Mouse (Mus musculus): ENCODE data around the gene Cyth1.

DNA sequence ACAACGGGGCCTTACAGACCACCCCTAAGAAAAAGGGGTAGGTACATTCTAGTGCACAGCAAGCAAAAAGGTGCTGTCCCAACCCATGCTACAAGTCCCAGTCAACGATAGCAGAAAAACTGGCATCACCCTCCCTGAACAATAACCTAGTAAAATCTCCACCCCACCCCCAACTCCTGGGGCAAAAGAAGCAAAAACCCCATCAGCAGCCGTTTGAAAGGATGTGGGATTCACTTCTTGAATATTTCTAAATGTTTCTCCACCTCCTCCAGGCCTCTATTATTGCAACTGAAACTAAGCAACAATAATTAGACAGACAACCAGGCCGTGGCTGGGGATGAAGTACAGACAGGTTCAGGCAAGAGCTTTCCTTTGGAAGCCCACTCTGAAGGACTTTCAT lies 8.0 kb downstream of the Cyth1 start:
- TF ChIP-seq CTCF (IDR thresholded peaks at IDR 0.05) (no peak), POLR2A (IDR thresholded peaks at IDR 0.05; ENCODE audit: insufficient read depth, low read depth, low read length) (no peak), EP300 (IDR thresholded peaks at IDR 0.05; ENCODE audit: insufficient read depth, low read depth, low read length) (no peak)
